Mouse (Mus musculus): ENCODE data around the gene Thbd. TPM values are rescaled to one million over a fixed set of nuclear protein-coding genes. Genes with fewer than 3 reads are reported as not detected.

Thbd gene
- 10 to 100 TPM; 54.0 to 55.4 TPM for total RNA-seq (2021)

- intact Hi-C loops (cut with DNase I): loop anchor here (5.0 kb wide), 4 partner anchors 129 to 269 kb away; no protein-coding TSS in a partner anchor
These were observed at the start of gene Thbd for GRCm38 (mm10) chr2:148407870-148408760. TSS of gene Thbd (minus strand) at chr2:148408188.

GRCm38 (mm10) chr2:148455341-148455740 lies 47.4 kb upstream of the Thbd start:
- intact Hi-C loops (cut with DNase I): no loop called here

More at GRCm38 (mm10) chr2:148407870-148408760, at the start of gene Thbd:
- peak; percentile 82 to 87 for DNase-seq

GRCm38 (mm10) chr2:148454014-148454542 lies 46.1 kb upstream of the Thbd start:
- intact Hi-C loops (cut with DNase I): no loop called here
- no peak for DNase-seq

More at GRCm38 (mm10) chr2:148455341-148455740, 47.4 kb upstream of the Thbd start:
- DNase-seq: no peak

- intact Hi-C loops (cut with DNase I): no loop called here
- DNase-seq: no peak
These were observed 45.1 kb upstream of the Thbd start for GRCm38 (mm10) chr2:148453061-148453460.

- intact Hi-C loops (cut with DNase I): no loop called here
- DNase-seq: no peak
These were observed 43.5 kb upstream of the Thbd start for GRCm38 (mm10) chr2:148451498-148451897.

GRCm38 (mm10) chr2:148450616-148451015 lies 42.6 kb upstream of the Thbd start:
- intact Hi-C loops (cut with DNase I): no loop called here
- no peak for DNase-seq

GRCm38 (mm10) chr2:148449659-148450058 lies 41.7 kb upstream of the Thbd start:
- intact Hi-C loops (cut with DNase I): no loop called here
- DNase-seq: no peak

GRCm38 (mm10) chr2:148446446-148446845 lies 38.5 kb upstream of the Thbd start:
- no peak for DNase-seq
- intact Hi-C loops (cut with DNase I): no loop called here

GRCm38 (mm10) chr2:148445616-148446015 lies 37.6 kb upstream of the Thbd start:
- intact Hi-C loops (cut with DNase I): no loop called here
- no peak for DNase-seq

GRCm38 (mm10) chr2:148444472-148444871 lies 36.5 kb upstream of the Thbd start:
- DNase-seq: no peak
- intact Hi-C loops (cut with DNase I): no loop called here

GRCm38 (mm10) chr2:148443249-148443958 lies 35.4 kb upstream of the Thbd start, which contains the start of gene Cd93:
TSS of gene Cd93 (minus strand) at chr2:148443563.
- DNase-seq: peak; percentile 67 to 69
- intact Hi-C loops (cut with DNase I): loop anchor here (2.0 kb wide), 2 partner anchors 35 to 63 kb away; no protein-coding TSS in a partner anchor

GRCm38 (mm10) chr2:148442710-148443109 lies 34.7 kb upstream of the Thbd start:
- intact Hi-C loops (cut with DNase I): loop anchor here (2.0 kb wide), 2 partner anchors 36 to 64 kb away; no protein-coding TSS in a partner anchor
- no peak for DNase-seq

- intact Hi-C loops (cut with DNase I): loop anchor here (2.0 kb wide), 2 partner anchors 37 to 65 kb away; no protein-coding TSS in a partner anchor
- DNase-seq: peak in 1 of 2 experiments; percentile 26
These were observed 34.2 kb upstream of the Thbd start for GRCm38 (mm10) chr2:148442172-148442571.

GRCm38 (mm10) chr2:148441421-148441820 lies 33.4 kb upstream of the Thbd start:
- intact Hi-C loops (cut with DNase I): loop anchor here (2.0 kb wide), 1 partner anchor 93 kb away; no protein-coding TSS in a partner anchor
- no peak for DNase-seq

GRCm38 (mm10) chr2:148439691-148440276 lies 31.8 kb upstream of the Thbd start:
- no peak for DNase-seq
- intact Hi-C loops (cut with DNase I): loop anchor here (2.0 kb wide), 1 partner anchor 95 kb away; no protein-coding TSS in a partner anchor

- intact Hi-C loops (cut with DNase I): no loop called here
- DNase-seq: no peak
These were observed 28.3 kb upstream of the Thbd start for GRCm38 (mm10) chr2:148436285-148436684.

GRCm38 (mm10) chr2:148432346-148432745 lies 24.4 kb upstream of the Thbd start:
- intact Hi-C loops (cut with DNase I): no loop called here
- DNase-seq: no peak

- no peak for DNase-seq
- intact Hi-C loops (cut with DNase I): no loop called here
These were observed 23.0 kb upstream of the Thbd start for GRCm38 (mm10) chr2:148430941-148431340.

GRCm38 (mm10) chr2:148429001-148429505 lies 21.1 kb upstream of the Thbd start:
- intact Hi-C loops (cut with DNase I): no loop called here
- DNase-seq: no peak

GRCm38 (mm10) chr2:148428523-148428922 lies 20.5 kb upstream of the Thbd start:
- intact Hi-C loops (cut with DNase I): no loop called here
- DNase-seq: no peak

Data from heart, postnatal 10 days (tissue).